Mouse (Mus musculus): ENCODE data around the gene Arl4a. TPM values are rescaled to one million over a fixed set of nuclear protein-coding genes. Genes with fewer than 3 reads are reported as not detected.

Arl4a gene
- polyA plus RNA-seq, 1 experiment from 2014 or later, result 98.1 TPM

DNA sequence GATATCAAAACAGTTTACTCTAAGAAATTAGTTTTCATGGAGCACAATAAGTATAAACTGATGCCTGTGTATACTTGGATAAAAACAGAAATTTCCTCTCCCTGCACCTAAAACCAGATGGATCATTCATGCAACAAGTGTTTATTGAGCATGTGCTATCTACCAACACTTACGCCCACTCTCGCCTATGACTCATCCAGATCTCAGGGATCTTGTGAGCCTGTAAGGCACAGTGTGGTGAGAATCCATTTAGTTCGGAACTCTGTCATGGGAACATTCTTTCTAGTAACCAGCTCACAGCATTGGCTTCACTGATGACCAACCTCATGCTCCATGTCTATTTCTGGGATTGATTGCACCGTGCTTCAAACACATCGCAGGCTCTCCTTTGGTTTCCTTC lies 58.8 kb downstream of the Arl4a start:
- Histone ChIP-seq H3K9me3 (replicated peaks; ENCODE audit: control insufficient read depth, low read length) (no peaks in the 10 kb centered on the region), H3K4me2 (ENCODE audit: low read length) (no peak overlapping the region), H3K4me3 (ENCODE audit: low read depth, low read length) (no peak overlapping the region), H3K4me1 (ENCODE audit: control insufficient read depth, insufficient read depth, low read length) (peaks cover 8% of the 10 kb centered on the region; the same call in 1 of the 2 replicates), H3K27me3 (replicated peaks; ENCODE audit: control insufficient read depth, insufficient read depth, low read length) (no peaks in the 10 kb centered on the region), H3K9ac (ENCODE audit: low read length) (no peak overlapping the region), H3K36me3 (ENCODE audit: control insufficient read depth, insufficient read depth, low read length) (no peaks in the 10 kb centered on the region), H3K27ac (ENCODE audit: low read depth, low read length) (no peak overlapping the region)
- 97% methylated on average over 5 of the region's 5 CpGs for WGBS
- DNase-seq (ENCODE audit: low spot score) (no peak), ATAC-seq (no peak)

DNA sequence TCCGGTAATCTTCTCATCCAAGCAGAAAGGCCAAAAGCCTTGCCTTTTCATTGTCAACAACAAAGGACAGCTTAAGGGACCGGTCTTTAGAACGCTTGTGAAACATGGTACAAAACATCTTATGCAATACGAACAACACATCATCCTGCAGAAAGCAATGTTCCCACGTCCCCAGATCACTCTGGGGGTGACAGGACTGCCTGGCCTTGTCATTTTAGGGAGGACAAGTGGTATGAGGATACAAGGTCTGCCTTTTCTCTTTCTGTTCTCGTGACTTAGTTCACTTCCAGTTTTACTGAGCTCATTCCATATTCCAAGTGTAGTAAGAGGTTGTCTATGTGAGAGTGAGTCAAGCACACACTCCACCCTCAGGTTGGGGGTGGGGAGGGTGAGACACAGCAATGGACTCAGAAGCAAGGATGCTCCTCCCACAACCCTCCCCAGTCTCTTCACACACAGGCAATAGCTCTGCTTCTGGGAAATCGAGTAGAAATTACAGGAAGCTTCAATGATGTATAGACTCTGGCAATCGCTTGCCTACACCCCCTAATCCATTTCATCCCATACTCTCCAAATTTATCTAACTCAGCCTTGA lies 59.7 kb downstream of the Arl4a start:
- Histone ChIP-seq H3K4me1 (ENCODE audit: control insufficient read depth, insufficient read depth, low read length) (peaks cover 8% of the 10 kb centered on the region; the same call in 1 of the 2 replicates), H3K27me3 (replicated peaks; ENCODE audit: control insufficient read depth, insufficient read depth, low read length) (no peaks in the 10 kb centered on the region), H3K27ac (ENCODE audit: low read depth, low read length) (no peak overlapping the region), H3K4me3 (ENCODE audit: low read depth, low read length) (no peak overlapping the region), H3K4me2 (ENCODE audit: low read length) (no peak overlapping the region), H3K9me3 (replicated peaks; ENCODE audit: control insufficient read depth, low read length) (no peaks in the 10 kb centered on the region), H3K9ac (ENCODE audit: low read length) (no peak overlapping the region), H3K36me3 (ENCODE audit: control insufficient read depth, insufficient read depth, low read length) (no peaks in the 10 kb centered on the region)
- 51% methylated on average over 8 of the region's 8 CpGs for WGBS
- ATAC-seq (no peak), DNase-seq (ENCODE audit: low spot score) (no peak)

DNA sequence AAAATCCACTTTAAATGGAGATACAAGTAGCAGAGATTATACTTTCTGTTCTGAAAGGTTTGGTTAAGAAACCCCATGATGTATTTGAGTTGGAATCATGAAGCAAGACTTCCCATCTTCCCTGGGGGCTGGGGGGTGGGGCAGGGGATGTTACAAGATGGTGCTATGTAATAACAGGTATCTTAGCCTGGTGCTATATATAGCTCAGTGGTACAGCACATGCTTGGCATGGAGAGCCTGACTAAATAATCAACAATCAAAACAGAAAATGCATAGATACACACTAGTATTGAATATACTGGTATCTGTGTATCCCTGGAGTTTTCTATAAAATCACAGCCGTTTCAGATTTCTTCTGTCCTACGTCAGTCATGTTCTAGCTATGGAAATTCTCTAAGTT lies 61.4 kb downstream of the Arl4a start:
- H3K36me3 ChIP-seq (ENCODE audit: control insufficient read depth, insufficient read depth, low read length), result no peaks in the 10 kb centered on the region
- peak overlapping the region; percentile 24; the same call in 1 of the 2 replicates for H3K4me2 ChIP-seq (ENCODE audit: low read length)
- no peak overlapping the region for H3K9ac ChIP-seq (ENCODE audit: low read length)
- H3K4me3 ChIP-seq (ENCODE audit: low read depth, low read length), result no peak overlapping the region
- H3K27ac ChIP-seq (ENCODE audit: low read depth, low read length), result peak overlapping the region; percentile 70; the same call in 1 of the 2 replicates
- ATAC-seq, result peak; percentile 49; the same call in 1 of the 2 replicates
- H3K27me3 ChIP-seq (replicated peaks; ENCODE audit: control insufficient read depth, insufficient read depth, low read length), result no peaks in the 10 kb centered on the region
- no peak for DNase-seq (ENCODE audit: low spot score)
- WGBS, result 95% methylated on average over 2 of the region's 2 CpGs
- H3K4me1 ChIP-seq (ENCODE audit: control insufficient read depth, insufficient read depth, low read length), result peaks cover 8% of the 10 kb centered on the region; the same call in 1 of the 2 replicates
- no peaks in the 10 kb centered on the region for H3K9me3 ChIP-seq (replicated peaks; ENCODE audit: control insufficient read depth, low read length)

DNA sequence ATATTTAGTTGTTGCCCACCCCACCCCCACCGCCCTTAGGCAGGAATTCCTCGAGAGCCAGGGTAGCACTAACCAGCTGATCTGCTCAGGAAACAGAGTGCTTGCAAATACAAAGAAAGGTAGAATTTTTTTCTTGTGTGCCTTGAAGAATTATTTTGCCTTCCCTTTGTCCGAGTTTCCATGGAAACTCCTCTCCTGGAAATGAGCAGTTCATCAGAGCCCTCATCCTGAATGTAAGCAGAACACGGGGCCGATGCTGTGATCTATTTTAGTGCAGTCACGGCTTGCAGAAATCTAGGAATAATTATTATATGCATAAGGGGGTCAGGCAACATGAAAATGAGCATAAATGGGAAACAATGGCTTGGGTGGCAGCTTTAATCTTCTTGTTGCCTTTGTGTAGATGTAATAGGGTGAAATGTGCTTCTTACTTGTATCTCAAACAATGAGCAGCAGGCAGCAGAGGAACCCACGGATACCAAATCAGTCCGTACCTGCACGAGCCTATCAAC lies 61.9 kb downstream of the Arl4a start:
- H3K4me3 ChIP-seq (ENCODE audit: low read depth, low read length), result no peak overlapping the region
- peak overlapping the region; percentile 70; the same call in 1 of the 2 replicates for H3K27ac ChIP-seq (ENCODE audit: low read depth, low read length)
- H3K4me1 ChIP-seq (ENCODE audit: control insufficient read depth, insufficient read depth, low read length), result peaks cover 8% of the 10 kb centered on the region; the same call in 1 of the 2 replicates
- peak; percentile 85 for DNase-seq (ENCODE audit: low spot score)
- WGBS, result 8% methylated on average over 9 of the region's 9 CpGs
- H3K9ac ChIP-seq (ENCODE audit: low read length), result peak overlapping the region; percentile 30; the same call in 1 of the 2 replicates
- no peaks in the 10 kb centered on the region for H3K9me3 ChIP-seq (replicated peaks; ENCODE audit: control insufficient read depth, low read length)
- peak overlapping the region; percentile 24 for H3K4me2 ChIP-seq (ENCODE audit: low read length)
- no peaks in the 10 kb centered on the region for H3K36me3 ChIP-seq (ENCODE audit: control insufficient read depth, insufficient read depth, low read length)
- H3K27me3 ChIP-seq (replicated peaks; ENCODE audit: control insufficient read depth, insufficient read depth, low read length), result no peaks in the 10 kb centered on the region
- ATAC-seq, result peak; percentile 74

DNA sequence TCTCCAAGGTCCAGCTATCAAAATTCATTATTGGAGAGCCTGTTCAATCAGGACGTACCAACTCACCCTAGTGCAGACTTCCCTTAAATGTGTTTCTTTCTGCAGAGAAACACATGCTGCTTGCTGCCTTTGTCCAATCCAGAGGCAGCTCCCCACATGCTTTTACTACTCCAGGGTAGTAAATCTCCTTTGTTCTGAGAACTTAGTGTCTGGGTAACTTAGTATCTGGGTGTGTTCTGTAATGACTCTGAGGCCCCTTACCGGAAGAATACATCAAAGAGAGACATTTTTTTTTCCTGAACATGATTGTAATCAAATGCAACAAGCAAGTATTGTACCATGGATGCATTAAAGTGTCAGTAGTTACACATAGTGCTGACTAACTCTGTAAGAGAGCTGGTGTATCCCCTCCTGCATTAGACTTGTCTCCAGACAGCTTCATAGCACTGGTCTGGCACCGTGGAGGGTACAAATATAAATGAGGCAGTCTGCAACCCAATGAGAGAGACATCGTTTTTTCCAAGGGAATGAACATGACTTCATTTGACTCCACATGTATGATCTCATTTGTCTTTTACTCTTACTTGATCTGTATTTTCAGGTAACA lies 62.7 kb downstream of the Arl4a start:
- peak overlapping the region; percentile 52; the same call in 1 of the 2 replicates for H3K27ac ChIP-seq (ENCODE audit: low read depth, low read length)
- H3K9me3 ChIP-seq (replicated peaks; ENCODE audit: control insufficient read depth, low read length), result no peaks in the 10 kb centered on the region
- H3K4me2 ChIP-seq (ENCODE audit: low read length), result no peak overlapping the region
- no peak overlapping the region for H3K4me3 ChIP-seq (ENCODE audit: low read depth, low read length)
- ATAC-seq (peak; percentile 51), DNase-seq (ENCODE audit: low spot score) (peak; percentile 21)
- WGBS, result 19% methylated on average over 4 of the region's 4 CpGs
- H3K27me3 ChIP-seq (replicated peaks; ENCODE audit: control insufficient read depth, insufficient read depth, low read length), result no peaks in the 10 kb centered on the region
- no peak overlapping the region for H3K9ac ChIP-seq (ENCODE audit: low read length)
- peaks cover 8% of the 10 kb centered on the region; the same call in 1 of the 2 replicates for H3K4me1 ChIP-seq (ENCODE audit: control insufficient read depth, insufficient read depth, low read length)
- no peaks in the 10 kb centered on the region for H3K36me3 ChIP-seq (ENCODE audit: control insufficient read depth, insufficient read depth, low read length)

DNA sequence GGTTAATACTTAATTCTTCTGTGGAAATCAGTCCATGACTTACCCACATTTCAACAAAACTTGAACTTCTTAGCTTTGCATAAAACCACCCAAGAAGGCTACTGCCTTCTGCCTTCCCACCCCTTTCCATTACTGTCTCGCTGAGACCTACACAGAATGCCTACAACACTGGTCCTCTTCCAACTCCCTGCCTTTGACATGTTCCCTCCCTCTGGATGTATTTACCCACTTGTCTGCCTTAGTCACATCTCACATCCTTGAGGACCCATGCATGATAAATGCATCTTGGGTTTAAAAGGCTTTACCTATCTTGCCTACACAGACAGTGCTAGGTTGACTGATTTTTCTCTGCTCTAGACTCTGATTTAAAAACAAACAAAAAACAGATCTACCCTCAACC lies 63.6 kb downstream of the Arl4a start:
- no peak for ATAC-seq
- Histone ChIP-seq H3K4me1 (ENCODE audit: control insufficient read depth, insufficient read depth, low read length) (peaks cover 8% of the 10 kb centered on the region; the same call in 1 of the 2 replicates), H3K9ac (ENCODE audit: low read length) (no peak overlapping the region), H3K36me3 (ENCODE audit: control insufficient read depth, insufficient read depth, low read length) (no peaks in the 10 kb centered on the region), H3K4me3 (ENCODE audit: low read depth, low read length) (no peak overlapping the region), H3K9me3 (replicated peaks; ENCODE audit: control insufficient read depth, low read length) (no peaks in the 10 kb centered on the region), H3K4me2 (ENCODE audit: low read length) (no peak overlapping the region), H3K27ac (ENCODE audit: low read depth, low read length) (no peak overlapping the region), H3K27me3 (replicated peaks; ENCODE audit: control insufficient read depth, insufficient read depth, low read length) (no peaks in the 10 kb centered on the region)
- 76% methylated on average over 1 of the region's 1 CpGs for WGBS
- DNase-seq (ENCODE audit: low spot score), result no peak

DNA sequence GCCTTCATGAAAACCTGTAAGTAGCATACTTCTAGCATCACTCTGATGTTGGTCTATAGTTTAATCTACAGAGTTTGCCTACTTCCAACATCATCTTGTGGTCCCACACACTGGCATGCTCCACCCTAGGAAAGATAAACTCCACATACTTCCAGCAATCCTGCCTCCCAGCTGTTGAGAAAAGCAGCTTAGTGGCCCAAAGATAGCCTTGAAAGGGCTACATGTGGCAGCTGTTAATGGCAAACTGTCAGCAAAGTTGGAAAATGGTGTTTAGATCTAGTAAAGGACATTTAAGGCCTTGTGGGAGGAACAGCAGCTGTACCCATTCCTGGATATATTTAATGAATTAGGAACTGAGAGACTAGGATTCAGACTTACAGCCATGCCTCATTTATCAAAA lies 68.3 kb downstream of the Arl4a start:
- no peaks in the 10 kb centered on the region for H3K4me1 ChIP-seq (ENCODE audit: control insufficient read depth, insufficient read depth, low read length)
- no peaks in the 10 kb centered on the region for H3K9me3 ChIP-seq (replicated peaks; ENCODE audit: control insufficient read depth, low read length)
- DNase-seq (ENCODE audit: low spot score), result no peak
- H3K36me3 ChIP-seq (ENCODE audit: control insufficient read depth, insufficient read depth, low read length), result no peaks in the 10 kb centered on the region
- H3K4me3 ChIP-seq (ENCODE audit: low read depth, low read length), result no peak overlapping the region
- no peak overlapping the region for H3K27ac ChIP-seq (ENCODE audit: low read depth, low read length)
- ATAC-seq, result no peak
- no peaks in the 10 kb centered on the region for H3K27me3 ChIP-seq (replicated peaks; ENCODE audit: control insufficient read depth, insufficient read depth, low read length)
- H3K9ac ChIP-seq (ENCODE audit: low read length), result no peak overlapping the region
- no peak overlapping the region for H3K4me2 ChIP-seq (ENCODE audit: low read length)

DNA sequence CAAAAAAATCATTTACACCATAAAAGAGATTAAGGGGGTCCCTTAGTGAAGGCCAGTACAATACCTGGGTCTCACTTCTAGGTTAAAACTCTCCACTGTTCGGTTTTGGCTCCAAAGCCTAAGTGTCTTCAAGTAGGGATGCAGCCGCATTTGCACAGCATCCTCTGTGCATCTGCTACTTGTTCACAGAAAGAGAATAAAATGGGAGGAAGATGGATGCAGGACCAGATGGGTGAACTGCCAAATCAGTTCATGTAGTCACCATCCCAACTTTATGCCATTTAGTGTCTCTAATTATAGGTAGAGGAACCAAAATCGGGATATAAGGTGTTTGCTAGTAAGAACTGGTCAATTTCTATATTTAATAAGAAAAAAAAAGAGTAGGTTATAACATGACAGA lies 69.7 kb downstream of the Arl4a start:
- no peak for DNase-seq (ENCODE audit: low spot score)
- ATAC-seq, result no peak
- WGBS, result 87% methylated on average over 3 of the region's 3 CpGs
- H3K36me3 ChIP-seq (ENCODE audit: control insufficient read depth, insufficient read depth, low read length), result no peaks in the 10 kb centered on the region
- H3K4me1 ChIP-seq (ENCODE audit: control insufficient read depth, insufficient read depth, low read length), result no peaks in the 10 kb centered on the region
- H3K27ac ChIP-seq (ENCODE audit: low read depth, low read length), result no peak overlapping the region
- H3K4me3 ChIP-seq (ENCODE audit: low read depth, low read length), result no peak overlapping the region
- no peaks in the 10 kb centered on the region for H3K9me3 ChIP-seq (replicated peaks; ENCODE audit: control insufficient read depth, low read length)
- no peaks in the 10 kb centered on the region for H3K27me3 ChIP-seq (replicated peaks; ENCODE audit: control insufficient read depth, insufficient read depth, low read length)
- no peak overlapping the region for H3K4me2 ChIP-seq (ENCODE audit: low read length)
- H3K9ac ChIP-seq (ENCODE audit: low read length), result no peak overlapping the region

DNA sequence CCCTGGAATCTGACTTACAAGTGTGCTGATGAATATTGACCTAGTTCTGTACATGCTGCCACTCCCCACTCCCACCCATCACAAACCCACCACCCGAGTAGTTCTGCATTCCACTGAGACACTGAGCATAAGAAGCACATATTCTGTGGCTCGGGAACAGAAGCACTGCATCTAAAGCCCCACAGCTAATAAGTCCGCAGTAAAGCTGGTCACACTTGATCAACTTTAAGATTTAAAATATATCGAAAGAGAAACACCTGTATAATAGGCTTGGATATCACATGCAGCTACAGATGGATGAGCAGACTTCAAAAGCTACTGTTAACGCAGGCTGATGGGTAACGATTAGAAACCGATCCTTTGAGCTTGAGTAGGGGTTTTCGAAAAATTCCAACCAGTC lies 78.7 kb downstream of the Arl4a start:
- Histone ChIP-seq H3K9me3 (replicated peaks; ENCODE audit: control insufficient read depth, low read length) (no peaks in the 10 kb centered on the region), H3K9ac (ENCODE audit: low read length) (no peak overlapping the region), H3K27me3 (replicated peaks; ENCODE audit: control insufficient read depth, insufficient read depth, low read length) (no peaks in the 10 kb centered on the region), H3K27ac (ENCODE audit: low read depth, low read length) (no peak overlapping the region), H3K4me2 (ENCODE audit: low read length) (no peak overlapping the region), H3K4me1 (ENCODE audit: control insufficient read depth, insufficient read depth, low read length) (peaks cover 9% of the 10 kb centered on the region; the same call in 1 of the 2 replicates), H3K4me3 (ENCODE audit: low read depth, low read length) (no peak overlapping the region), H3K36me3 (ENCODE audit: control insufficient read depth, insufficient read depth, low read length) (no peaks in the 10 kb centered on the region)
- 75% methylated on average over 8 of the region's 8 CpGs for whole genome bisulfite sequencing
- no peak for DNase-seq (ENCODE audit: low spot score)
- no peak for ATAC-seq
